ENCODE assay signal across 15 mouse cellular contexts in the genomic region with DNA sequence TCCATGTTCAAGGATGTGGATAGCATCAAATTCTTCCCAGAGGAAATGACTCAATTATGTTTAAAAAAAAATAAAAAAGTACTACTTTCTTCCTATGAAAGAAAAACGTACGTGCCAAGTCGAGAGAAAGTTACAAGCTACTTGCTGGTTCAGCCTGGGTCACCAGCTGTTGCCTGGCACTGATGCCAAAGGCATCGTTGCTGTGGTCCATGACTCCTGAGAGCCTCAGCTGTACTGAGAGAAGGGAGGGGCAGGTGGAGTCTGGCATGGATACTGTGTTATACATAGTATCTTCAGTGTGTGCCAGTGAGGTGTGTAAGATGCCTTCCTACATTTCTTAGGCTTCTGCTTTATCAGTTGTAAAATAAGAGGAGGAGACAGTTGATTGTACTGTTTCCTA. TPM values are rescaled to one million over a fixed set of nuclear protein-coding genes. Genes with fewer than 3 reads are reported as not detected.
DNase-seq lines count a peak whose midpoint lies in the region; ATAC-seq and TF ChIP-seq lines count a peak whose summit lies in the region.
"Had no signal": no experiment of that assay in that cellular context is flagged by ENCODE, and none has a peak within 500 bp of the region (broad histone marks: within the 10 kb centered on the region; RNA-seq: fewer than 3 reads in every experiment).

No protein-coding gene starts in this region.

- H3K27me3 ChIP-seq in hindbrain, postnatal 0 days (ENCODE audit: insufficient read depth, low read length), result no peaks in the 10 kb centered on the region
- H3K27me3 ChIP-seq in hindbrain, embryonic 10.5 days (ENCODE audit: insufficient read depth, poor library complexity, severe bottlenecking), result no peaks in the 10 kb centered on the region
- H3K27me3 ChIP-seq: embryonic facial prominence, embryonic 13.5 days had no signal

- H3K9ac ChIP-seq in hindbrain, postnatal 0 days (replicated peaks; ENCODE audit: low read length), result no peak overlapping the region
- H3K9ac ChIP-seq: embryonic facial prominence, embryonic 13.5 days had no signal

- peak; percentile 73 for ATAC-seq in frontal cortex, adult (ENCODE audit: low TSS enrichment)
- ATAC-seq in hindbrain, postnatal 0 days, result no peak

- 40% methylated on average over 4 of the region's 4 CpGs for WGBS in hindbrain, postnatal 0 days
- 92% methylated on average over 4 of the region's 4 CpGs for WGBS in hindbrain, embryonic 10.5 days
- 39% methylated on average over 4 of the region's 4 CpGs for WGBS in lung, adult 2 months

- H3K4me3 ChIP-seq in hindbrain, postnatal 0 days (ENCODE audit: low read length), result no peak overlapping the region
- H3K4me3 ChIP-seq in hindbrain, embryonic 10.5 days, result no peak overlapping the region
- H3K4me3 ChIP-seq in lung, adult 2 months (replicated peaks; ENCODE audit: extremely low read depth, low read depth, low read length), result no peak overlapping the region
- H3K4me3 ChIP-seq: embryonic facial prominence, embryonic 13.5 days; forebrain, embryonic 10.5 days; midbrain, embryonic 10.5 days had no signal

- no peak for DNase-seq in frontal cortex, postnatal 14 days (ENCODE audit: low spot score in 2 of 2)
- DNase-seq in hindbrain, postnatal 0 days (ENCODE audit: low spot score), result peak; percentile 36
- DNase-seq in hindbrain, embryonic 10.5 days (ENCODE audit: low spot score), result no peak
- peak; percentile 33 for DNase-seq in lung, postnatal 36 days
- DNase-seq in lung, adult 2 months, result no peak
- peak; percentile 40 for DNase-seq in fibroblast of lung, adult 2 months (ENCODE audit: low read depth)
- DNase-seq: cerebellum, adult 11-12 months; kidney, postnatal 25 days; layer of hippocampus, adult 9-11 months; liver; thymus, postnatal 4 days had no signal

- no peaks in the 10 kb centered on the region for H3K4me1 ChIP-seq in hindbrain, postnatal 0 days (ENCODE audit: insufficient read depth, low read length)
- peaks cover 14% of the 10 kb centered on the region; the same call in 1 of the 2 replicates for H3K4me1 ChIP-seq in hindbrain, embryonic 10.5 days (replicated peaks)
- H3K4me1 ChIP-seq in lung, adult 2 months (ENCODE audit: control insufficient read depth, insufficient read depth, low read length), result peaks cover 16% of the 10 kb centered on the region
- H3K4me1 ChIP-seq: forebrain, embryonic 10.5 days had no signal

- TF ChIP-seq CTCF in hindbrain, postnatal 0 days (IDR thresholded peaks at IDR 0.05; ENCODE audit: low read depth), result no peak
- no peak for TF ChIP-seq CTCF in lung, adult 2 months (IDR thresholded peaks at IDR 0.05; ENCODE audit: insufficient read depth, low read length)

- no peak for TF ChIP-seq POLR2A in lung, adult 2 months (IDR thresholded peaks at IDR 0.05; ENCODE audit: borderline replicate concordance, extremely low read depth, low read depth, low read length)

- H3K27ac ChIP-seq in hindbrain, postnatal 0 days, result no peak overlapping the region
- no peak overlapping the region for H3K27ac ChIP-seq in hindbrain, embryonic 10.5 days
- H3K27ac ChIP-seq: embryonic facial prominence, embryonic 13.5 days; forebrain, embryonic 10.5 days; midbrain, embryonic 10.5 days had no signal

- no peak overlapping the region for H3K4me2 ChIP-seq in hindbrain, postnatal 0 days (ENCODE audit: low read depth, low read length)
- H3K4me2 ChIP-seq: embryonic facial prominence, embryonic 13.5 days had no signal

- H3K36me3 ChIP-seq in hindbrain, postnatal 0 days (ENCODE audit: insufficient read depth, low read length), result no peaks in the 10 kb centered on the region
- no peaks in the 10 kb centered on the region for H3K36me3 ChIP-seq in hindbrain, embryonic 10.5 days
- H3K36me3 ChIP-seq: embryonic facial prominence, embryonic 13.5 days; forebrain, embryonic 10.5 days; midbrain, embryonic 10.5 days had no signal

- H3K9me3 ChIP-seq in hindbrain, postnatal 0 days (ENCODE audit: low read length), result no peaks in the 10 kb centered on the region
- no peaks in the 10 kb centered on the region for H3K9me3 ChIP-seq in hindbrain, embryonic 10.5 days
- H3K9me3 ChIP-seq: embryonic facial prominence, embryonic 13.5 days; forebrain, embryonic 10.5 days; midbrain, embryonic 10.5 days had no signal

RNA-seq across cellular contexts. Expression of gene Nostrin, which starts 3.2 kb away (rescaled TPM):
- 1.9 and 4.5 TPM in 2 replicates for total RNA-seq in hindbrain, postnatal 0 days (2014; rRNA removed)
- 2.3 and 2.5 TPM in 2 replicates for polyA plus RNA-seq in hindbrain, postnatal 0 days (2015; fragmentation: Nextera tagmentation; extraction: Ambion mirVana)
- polyA plus RNA-seq in hindbrain, embryonic 10.5 days (2016; fragmentation: Nextera tagmentation; extraction: Ambion mirVana), result 0.41 and 0.75 TPM in 2 replicates
- 11.0 and 24.1 TPM in 2 replicates for polyA plus RNA-seq in lung, adult 2 months (2012; rRNA removed)

Comparison
In these comparisons a context has a peak if more than half of its experiments do, and no peak if none do; other contexts are left out.
1. DNase-seq: peak in hindbrain, postnatal 0 days (single experiment), lung, postnatal 36 days (single experiment) and fibroblast of lung, adult 2 months (single experiment); none in frontal cortex, postnatal 14 days (0 of 2), hindbrain, embryonic 10.5 days (single experiment) and lung, adult 2 months (single experiment).